Mouse (Mus musculus) cortical plate, adult 2 months (tissue): ENCODE results near the gene Gm29776.

ENCODE experiments used
- CTCF ChIP-seq: fragments of 200-500 bp; IDR thresholded peaks from 2 replicates; pipeline ENCODE4 v1.5.1; 2011; ENCODE audit warnings: mild to moderate bottlenecking, control low read depth, low read length; ENCODE audit not compliant: insufficient read depth; ENCODE audit errors: extremely low read depth
- POLR2A ChIP-seq: fragments of 200-500 bp; IDR thresholded peaks from 2 replicates; pipeline ENCODE4 v1.6.1; 2011; ENCODE audit warnings: mild to moderate bottlenecking, low read length, control low read depth; ENCODE audit not compliant: insufficient read depth; ENCODE audit errors: extremely low read depth

GRCm38 (mm10) chr14:54732206-54732605, 33.6 kb upstream of the Gm29776 start:
- TF ChIP-seq POLR2A, result no peak
- TF ChIP-seq CTCF, result no peak
